Mouse (Mus musculus) erythroblast, embryonic 14.5 days (primary cell): Measurements from ENCODE around the gene Myd88.

Experiments used
- GATA1 ChIP-seq: IDR thresholded peaks from 2 replicates; pipeline ENCODE4 v1.6.1; 2012; ENCODE audit warnings: low read length, inconsistent platforms, mixed read lengths
- TAL1 ChIP-seq: IDR thresholded peaks from 3 replicates; pipeline ENCODE4 v1.6.1; 2012; ENCODE audit warnings: low read length, inconsistent platforms, mixed read lengths

DNA sequence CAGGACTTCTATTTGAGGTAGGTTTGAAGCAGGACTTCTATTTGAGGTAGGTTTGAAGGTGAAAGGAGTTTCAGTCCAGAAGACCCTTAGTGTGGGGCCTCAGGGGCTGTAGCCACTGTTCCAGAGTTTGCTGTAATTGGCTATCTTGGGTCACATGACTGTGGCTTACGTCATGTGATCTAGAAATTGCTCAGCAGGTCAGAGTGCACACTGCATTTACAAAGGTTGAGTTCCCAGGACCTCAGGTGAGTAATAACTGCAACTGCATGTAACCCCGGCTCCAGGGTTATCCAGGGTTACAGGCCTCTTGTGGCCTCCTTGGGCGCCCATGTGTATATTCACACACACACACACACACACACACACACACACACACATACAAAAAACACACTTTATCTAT, 27.2 kb upstream of the Myd88 start:
- no peak for TF ChIP-seq TAL1
- TF ChIP-seq GATA1: no peak
